Mouse (Mus musculus): ENCODE measurements around the gene Pnpla8.

The Pnpla8 gene

GRCm38 (mm10) chr12:44346143-44346542 is 125.0 kb downstream of the Pnpla8 start:
- no peak for DNase-seq (ENCODE audit: low spot score in 2 of 2)

GRCm38 (mm10) chr12:44355116-44355515 is 133.9 kb downstream of the Pnpla8 start:
- no peak for DNase-seq (ENCODE audit: low spot score in 2 of 2)

- DNase-seq (ENCODE audit: low spot score in 2 of 2): no peak
These were observed 136.3 kb downstream of the Pnpla8 start for GRCm38 (mm10) chr12:44357460-44357859.

GRCm38 (mm10) chr12:44357881-44358280 is 136.7 kb downstream of the Pnpla8 start:
- no peak for DNase-seq (ENCODE audit: low spot score in 2 of 2)

DNA sequence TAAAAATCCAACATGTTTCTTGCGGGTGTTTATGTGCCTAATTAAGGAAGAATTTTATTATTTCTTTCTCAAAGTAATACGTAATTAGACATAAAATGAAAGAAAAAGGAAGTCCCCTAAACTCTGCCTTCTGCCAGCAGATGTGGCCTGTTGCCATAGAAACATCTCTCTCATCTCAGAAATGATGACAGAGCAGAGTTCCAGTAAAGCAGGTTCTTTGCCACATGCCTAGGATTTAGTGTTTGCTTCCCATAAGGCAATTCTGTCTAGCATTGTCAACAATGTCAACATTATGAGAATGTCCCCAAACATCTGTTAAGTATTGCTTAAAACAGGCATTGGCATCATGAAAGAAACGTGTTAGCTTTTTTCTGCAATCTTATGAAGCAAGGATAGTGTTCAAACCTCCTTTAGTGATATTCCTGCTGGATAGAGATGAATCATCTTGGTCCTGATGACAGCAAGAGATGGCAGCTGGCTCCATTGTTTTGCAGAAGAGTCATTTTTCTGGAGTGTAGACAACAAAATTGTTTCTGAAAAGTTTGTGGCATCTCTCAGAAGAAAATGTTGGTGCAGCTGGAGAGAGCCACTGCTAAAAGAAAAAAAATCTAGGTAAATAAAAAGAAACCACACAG is 150.0 kb downstream of the Pnpla8 start:
- DNase-seq (ENCODE audit: low spot score in 2 of 2): no peak
